Mouse (Mus musculus): ENCODE data around the gene Cul5. TPM values are rescaled to one million over a fixed set of nuclear protein-coding genes. Genes with fewer than 3 reads are reported as not detected.

The Cul5 gene
- polyA plus RNA-seq, 2 experiments = 13.4 to 42.4 TPM

DNA sequence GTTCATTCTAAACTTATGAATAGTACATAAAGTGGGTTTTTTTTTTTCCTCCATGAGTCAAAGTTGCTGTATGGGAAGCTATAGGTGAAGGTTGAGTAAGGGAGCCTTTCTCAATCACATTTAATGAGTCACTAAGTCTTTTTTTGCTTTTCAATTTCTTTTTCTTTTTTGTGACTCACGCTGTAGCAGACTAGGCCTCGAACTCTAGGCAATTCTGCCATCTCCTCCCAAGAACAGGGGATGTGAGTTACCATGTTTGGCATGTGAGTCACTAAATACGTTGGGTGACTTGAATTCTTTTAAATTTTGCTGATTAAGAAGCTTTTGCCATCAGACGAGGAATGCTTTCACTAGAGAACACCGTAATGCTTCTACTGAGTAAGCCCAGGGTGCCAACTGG, 26.0 kb upstream of the Cul5 start:
- 82% methylated on average over 5 of the region's 5 CpGs for whole genome bisulfite sequencing
- no peak for DNase-seq (ENCODE audit: low spot score)
- Histone ChIP-seq H3K9me3 (ENCODE audit: control insufficient read depth, low read length) (no peaks in the 10 kb centered on the region), H3K36me3 (ENCODE audit: control insufficient read depth, insufficient read depth, low read length) (no peaks in the 10 kb centered on the region), H3K4me1 (ENCODE audit: control insufficient read depth, insufficient read depth, low read length) (no peaks in the 10 kb centered on the region), H3K4me3 (replicated peaks; ENCODE audit: low read length) (no peak overlapping the region), H3K9ac (ENCODE audit: low read depth, low read length, severe bottlenecking) (no peak overlapping the region), H3K27me3 (ENCODE audit: control insufficient read depth, insufficient read depth, low read length) (no peaks in the 10 kb centered on the region), H3K4me2 (replicated peaks; ENCODE audit: low read depth, low read length, severe bottlenecking) (no peak overlapping the region), H3K27ac (replicated peaks; ENCODE audit: low read depth, low read length) (no peak overlapping the region)
- ATAC-seq (ENCODE audit: low FRiP score, low read depth) = no peak
- TF ChIP-seq POLR2A (IDR thresholded peaks at IDR 0.05; ENCODE audit: borderline replicate concordance, extremely low read depth, insufficient read depth, insufficient read length) = no peak

DNA sequence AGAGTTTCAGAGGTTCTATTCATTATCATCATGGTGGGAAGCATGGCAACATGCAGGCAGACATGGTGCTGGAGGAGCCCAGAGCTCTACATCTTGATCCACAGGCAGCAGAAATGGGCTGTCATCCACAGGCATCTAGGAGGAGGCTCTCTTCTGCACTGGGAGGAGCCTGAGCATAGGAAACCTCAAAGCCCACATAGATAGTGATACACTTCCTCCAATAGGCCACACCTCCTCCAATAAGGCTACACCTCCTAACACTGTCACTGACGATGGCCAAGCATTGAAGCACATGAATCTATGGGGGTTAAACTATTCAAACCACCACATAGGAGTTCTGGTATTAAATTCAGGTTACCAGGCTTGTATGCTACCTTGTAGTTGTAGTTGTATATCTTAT, 23.9 kb upstream of the Cul5 start:
- DNase-seq (ENCODE audit: low spot score) (no peak), ATAC-seq (ENCODE audit: low FRiP score, low read depth) (no peak)
- WGBS = 63% methylated on average over 1 of the region's 1 CpGs

DNA sequence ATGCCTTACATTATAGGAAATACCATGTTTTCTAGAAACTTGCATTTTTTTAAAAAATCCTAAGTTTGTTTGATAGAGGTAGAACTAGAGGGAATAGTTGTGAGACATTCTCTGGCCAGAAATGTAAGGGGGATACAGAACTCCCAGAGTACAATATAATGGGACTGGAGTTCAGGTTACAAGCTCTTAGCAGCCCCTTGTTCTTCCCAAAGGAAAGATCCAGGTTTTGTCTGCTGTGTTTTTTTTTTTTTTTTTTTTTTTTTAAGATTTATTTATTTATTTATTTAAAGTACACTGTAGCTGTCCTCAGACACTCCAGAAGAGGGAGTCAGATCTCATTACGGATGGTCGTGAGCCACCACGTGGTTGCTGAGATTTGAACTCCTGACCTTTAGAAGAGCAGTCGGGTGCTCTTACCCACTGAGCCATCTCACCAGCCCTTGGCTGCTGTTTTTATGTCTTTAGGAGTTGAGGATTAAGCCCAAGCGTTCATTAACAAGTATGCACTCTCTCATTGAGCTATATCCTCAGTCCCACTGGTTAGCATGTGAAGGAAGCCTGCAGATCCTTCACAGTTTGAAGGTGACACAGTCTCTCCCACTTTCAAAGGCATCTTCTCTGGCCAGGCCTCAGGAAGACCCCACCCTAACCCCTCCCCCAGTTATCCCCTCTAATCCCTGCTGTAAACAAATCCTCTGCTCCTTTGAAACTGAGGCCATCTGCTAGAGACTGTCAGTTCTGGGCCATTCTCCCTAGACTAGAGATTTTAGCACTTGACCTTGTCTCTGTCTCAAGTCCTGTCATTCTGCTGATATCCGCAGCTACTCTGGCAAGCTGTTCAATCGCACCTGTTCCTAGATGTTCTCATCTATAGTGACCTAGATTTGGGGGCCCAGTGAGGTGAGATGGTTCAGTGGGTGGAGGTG, 22.2 kb upstream of the Cul5 start:
- ATAC-seq (ENCODE audit: low FRiP score, low read depth) = no peak

More for the DNA sequence above, 23.9 kb upstream of the Cul5 start:
- Histone ChIP-seq H3K4me1 (ENCODE audit: control insufficient read depth, insufficient read depth, low read length) (no peaks in the 10 kb centered on the region), H3K9me3 (ENCODE audit: control insufficient read depth, low read length) (no peaks in the 10 kb centered on the region), H3K9ac (ENCODE audit: low read depth, low read length, severe bottlenecking) (no peak overlapping the region), H3K36me3 (ENCODE audit: control insufficient read depth, insufficient read depth, low read length) (no peaks in the 10 kb centered on the region), H3K27me3 (ENCODE audit: control insufficient read depth, insufficient read depth, low read length) (no peaks in the 10 kb centered on the region), H3K4me3 (replicated peaks; ENCODE audit: low read length) (no peak overlapping the region), H3K4me2 (replicated peaks; ENCODE audit: low read depth, low read length, severe bottlenecking) (no peak overlapping the region), H3K27ac (replicated peaks; ENCODE audit: low read depth, low read length) (no peak overlapping the region)
- TF ChIP-seq POLR2A (IDR thresholded peaks at IDR 0.05; ENCODE audit: borderline replicate concordance, extremely low read depth, insufficient read depth, insufficient read length) = no peak

DNA sequence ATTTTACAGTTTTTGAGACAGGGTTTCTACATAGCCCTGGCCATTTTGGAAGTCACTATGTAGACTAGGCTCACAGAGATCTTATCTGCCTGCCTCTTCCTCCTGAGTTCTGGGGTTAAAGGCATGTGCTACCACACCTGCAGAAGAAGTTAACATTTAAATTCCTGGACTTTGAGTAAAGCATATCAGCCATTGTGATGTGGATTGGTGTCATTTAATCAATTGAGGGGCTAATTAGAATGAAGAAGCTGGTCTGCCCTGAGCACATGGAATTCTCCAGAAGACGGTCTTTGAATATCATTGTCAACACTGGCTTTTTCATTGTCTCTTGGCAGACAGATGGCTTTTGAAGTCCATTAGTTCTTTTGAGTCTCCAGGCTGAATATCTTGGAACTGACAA, 11.0 kb upstream of the Cul5 start:
- DNase-seq (ENCODE audit: low spot score) (no peak), ATAC-seq (ENCODE audit: low FRiP score, low read depth) (no peak)
- Histone ChIP-seq H3K9me3 (ENCODE audit: control insufficient read depth, low read length) (no peaks in the 10 kb centered on the region), H3K36me3 (ENCODE audit: control insufficient read depth, insufficient read depth, low read length) (no peaks in the 10 kb centered on the region), H3K4me2 (replicated peaks; ENCODE audit: low read depth, low read length, severe bottlenecking) (no peak overlapping the region), H3K27me3 (ENCODE audit: control insufficient read depth, insufficient read depth, low read length) (no peaks in the 10 kb centered on the region), H3K4me1 (ENCODE audit: control insufficient read depth, insufficient read depth, low read length) (no peaks in the 10 kb centered on the region), H3K9ac (ENCODE audit: low read depth, low read length, severe bottlenecking) (no peak overlapping the region), H3K27ac (replicated peaks; ENCODE audit: low read depth, low read length) (no peak overlapping the region), H3K4me3 (replicated peaks; ENCODE audit: low read length) (no peak overlapping the region)
- 85% methylated on average over 1 of the region's 1 CpGs for WGBS
- TF ChIP-seq POLR2A (IDR thresholded peaks at IDR 0.05; ENCODE audit: borderline replicate concordance, extremely low read depth, insufficient read depth, insufficient read length) = no peak

More for the DNA sequence above, 22.2 kb upstream of the Cul5 start:
- Histone ChIP-seq H3K36me3 (ENCODE audit: control insufficient read depth, insufficient read depth, low read length) (no peaks in the 10 kb centered on the region), H3K4me2 (replicated peaks; ENCODE audit: low read depth, low read length, severe bottlenecking) (no peak overlapping the region), H3K9me3 (ENCODE audit: control insufficient read depth, low read length) (no peaks in the 10 kb centered on the region), H3K27me3 (ENCODE audit: control insufficient read depth, insufficient read depth, low read length) (no peaks in the 10 kb centered on the region), H3K27ac (replicated peaks; ENCODE audit: low read depth, low read length) (no peak overlapping the region), H3K4me3 (replicated peaks; ENCODE audit: low read length) (no peak overlapping the region), H3K4me1 (ENCODE audit: control insufficient read depth, insufficient read depth, low read length) (no peaks in the 10 kb centered on the region), H3K9ac (ENCODE audit: low read depth, low read length, severe bottlenecking) (no peak overlapping the region)
- no peak for TF ChIP-seq POLR2A (IDR thresholded peaks at IDR 0.05; ENCODE audit: borderline replicate concordance, extremely low read depth, insufficient read depth, insufficient read length)
- WGBS = 30% methylated on average over 7 of the region's 7 CpGs
- DNase-seq (ENCODE audit: low spot score) = no peak

DNA sequence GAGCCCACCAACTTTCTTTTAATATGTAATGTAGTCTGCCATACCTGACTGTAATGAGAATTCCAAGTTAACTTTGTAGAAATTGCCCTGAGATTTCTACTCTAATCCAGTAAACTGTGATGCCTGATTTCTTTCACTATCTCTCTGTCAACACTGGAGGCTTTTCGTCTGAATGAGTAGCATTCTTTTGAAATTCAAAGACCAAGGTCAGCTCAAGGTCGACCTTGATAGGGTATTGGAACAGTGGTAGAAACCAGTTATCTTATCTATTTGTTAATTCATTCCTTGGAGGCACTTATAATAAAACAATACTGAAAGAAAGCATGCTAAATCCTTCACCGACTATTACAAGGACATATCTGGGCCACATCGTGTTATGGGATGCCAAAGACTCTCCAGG, 7.1 kb upstream of the Cul5 start:
- H3K9me3 ChIP-seq (ENCODE audit: control insufficient read depth, low read length) = no peaks in the 10 kb centered on the region
- DNase-seq (ENCODE audit: low spot score) = no peak
- no peaks in the 10 kb centered on the region for H3K4me1 ChIP-seq (ENCODE audit: control insufficient read depth, insufficient read depth, low read length)
- ATAC-seq (ENCODE audit: low FRiP score, low read depth) = no peak
- no peak overlapping the region for H3K4me2 ChIP-seq (replicated peaks; ENCODE audit: low read depth, low read length, severe bottlenecking)
- 65% methylated on average over 4 of the region's 4 CpGs for WGBS
- no peak overlapping the region for H3K4me3 ChIP-seq (replicated peaks; ENCODE audit: low read length)
- no peak overlapping the region for H3K27ac ChIP-seq (replicated peaks; ENCODE audit: low read depth, low read length)
- no peak overlapping the region for H3K9ac ChIP-seq (ENCODE audit: low read depth, low read length, severe bottlenecking)
- no peak for TF ChIP-seq POLR2A (IDR thresholded peaks at IDR 0.05; ENCODE audit: borderline replicate concordance, extremely low read depth, insufficient read depth, insufficient read length)
- no peaks in the 10 kb centered on the region for H3K27me3 ChIP-seq (ENCODE audit: control insufficient read depth, insufficient read depth, low read length)
- no peaks in the 10 kb centered on the region for H3K36me3 ChIP-seq (ENCODE audit: control insufficient read depth, insufficient read depth, low read length)

Data from limb, embryonic 14.5 days (tissue).